Mouse (Mus musculus) ES-E14 (cell line): ENCODE data around the gene Ccdc194. TPM values are rescaled to one million over a fixed set of nuclear protein-coding genes. Genes with fewer than 3 reads are reported as not detected.
"Not testable (repeated sequence)": the region's sequence is repeated elsewhere in the genome, so short reads cannot be mapped to it uniquely, and the experiment has no call there.

Source experiments
- DNase-seq: peaks from one replicate; pipeline ENCODE4 v3.0.0-alpha.2; 2013; ENCODE audit warnings: low read depth, low spot score
- H3K27ac ChIP-seq: 2 replicates; pipeline ENCODE4 v1.5.1; 2012; ENCODE audit warnings: low read depth, mild to moderate bottlenecking, low read length, moderate library complexity, mixed read lengths; ENCODE audit not compliant: poor library complexity, insufficient read depth, severe bottlenecking
- H3K36me3 ChIP-seq: 2 replicates; pipeline ENCODE4 v1.6.1; 2012; ENCODE audit warnings: mild to moderate bottlenecking, low read length, moderate library complexity, mixed read lengths; ENCODE audit not compliant: control insufficient read depth, poor library complexity, insufficient read depth, severe bottlenecking
- H3K4me1 ChIP-seq, 2 experiments: fragments of 150-350 bp in 1 of 2; sonication (generic) in 1 of 2; 2 replicates each; pipeline ENCODE4 v1.6.1; 2012; ENCODE audit warnings: low read length in 2 of 2, mild to moderate bottlenecking in 1 of 2, mixed read lengths in 1 of 2; ENCODE audit not compliant: control insufficient read depth in 2 of 2, insufficient read depth in 2 of 2, poor library complexity in 1 of 2
- H3K4me3 ChIP-seq, 2 experiments: fragments of 150-350 bp in 1 of 2; sonication (generic) in 1 of 2; 2 replicates each; pipeline ENCODE4 v1.5.1; 2012; ENCODE audit warnings: low read length in 2 of 2, low read depth in 1 of 2, mild to moderate bottlenecking in 1 of 2, mixed read lengths in 1 of 2; ENCODE audit not compliant: insufficient read depth in 1 of 2, poor library complexity in 1 of 2, severe bottlenecking in 1 of 2
- H3K9ac ChIP-seq: 2 replicates; pipeline ENCODE4 v1.6.1; 2012; ENCODE audit warnings: low read depth, mild to moderate bottlenecking, low read length, mixed read lengths; ENCODE audit not compliant: poor library complexity, insufficient read depth, severe bottlenecking
- H3K9me3 ChIP-seq: fragments of 150-350 bp; sonication (generic); 2 replicates; pipeline ENCODE4 v1.6.1; 2012; ENCODE audit warnings: low read depth, mild to moderate bottlenecking, low read length; ENCODE audit not compliant: control insufficient read depth, insufficient read depth
- CHD2 ChIP-seq: IDR thresholded peaks from 2 replicates; pipeline ENCODE4 v1.6.1; 2014; ENCODE audit warnings: mild to moderate bottlenecking, low read depth, low read length, inconsistent platforms
- HCFC1 ChIP-seq: IDR thresholded peaks from 2 replicates; pipeline ENCODE4 v1.6.1; 2012; ENCODE audit warnings: low read length, inconsistent platforms, borderline replicate concordance; ENCODE audit not compliant: insufficient read depth
- MAFK ChIP-seq: IDR thresholded peaks from 2 replicates; pipeline ENCODE4 v1.6.1; 2014; ENCODE audit warnings: mild to moderate bottlenecking, low read depth, low read length, inconsistent platforms; ENCODE audit not compliant: insufficient read depth
- ZC3H11A ChIP-seq: IDR thresholded peaks from 2 replicates; pipeline ENCODE4 v1.6.1; 2012; ENCODE audit warnings: low read depth, mild to moderate bottlenecking, inconsistent platforms, low read length, borderline replicate concordance
- ZNF384 ChIP-seq: IDR thresholded peaks from 2 replicates; pipeline ENCODE4 v1.6.1; 2012; ENCODE audit warnings: low read depth, low read length, inconsistent platforms
- in situ Hi-C, 2 experiments: fragments of 600-800 bp; cut with MboI; formaldehyde crosslinking; loops; one replicate each; pipeline ENCODE4 v1.15.1; 2025; ENCODE audit warnings: low sequenced_read_pairs in 2 of 2, inconsistent platforms in 1 of 2; ENCODE audit not compliant: unreplicated experiment in 2 of 2
- total RNA-seq: library from RNA; depleted of rRNA; stranded (reverse); fragments of 300-350 nt; gene quantifications from 2 replicates; pipeline ENCODE4 v1.2.3, GENCODE M21; 2012

The Ccdc194 gene
- total RNA-seq, 1 experiment: 2.6 TPM

- peak within 1 kb of the TSS; percentile 80 to 90 for H3K4me3 ChIP-seq
- DNase-seq: peak; percentile 98
- TF ChIP-seq ZNF384 (no peak), HCFC1 (peak; percentile 94), CHD2 (no peak)
- peaks cover 2 to 7% of the 10 kb centered on the region in 2 experiments; a peak in 2 of 4 replicates for H3K4me1 ChIP-seq
- peak within 1 kb of the TSS; percentile 74 for H3K9ac ChIP-seq
- no peaks in the 10 kb centered on the region for H3K9me3 ChIP-seq
- in situ Hi-C loops: no loop called here
- peak within 1 kb of the TSS; percentile 31; the same call in 1 of the 2 replicates for H3K27ac ChIP-seq
- peaks cover 12% of the 10 kb centered on the region; the same call in 1 of the 2 replicates for H3K36me3 ChIP-seq
Observed at GRCm38 (mm10) chr8:71542632-71543343, 17.3 kb upstream of the Ccdc194 start, which contains the start of gene Mvb12a. Gene Mvb12a (plus strand): TSS chr8:71542922.

- DNase-seq: peak; percentile 95
- peaks cover 11% of the 10 kb centered on the region; the same call in 1 of the 2 replicates for H3K36me3 ChIP-seq
- in situ Hi-C loops: no loop called here
- no peaks in the 10 kb centered on the region for H3K9me3 ChIP-seq
- peaks cover 2 to 19% of the 10 kb centered on the region in 2 experiments; a peak in 3 of 4 replicates for H3K4me1 ChIP-seq
- peak within 1 kb of the TSS; percentile 79 to 96 for H3K4me3 ChIP-seq
- peak within 1 kb of the TSS; percentile 34; the same call in 1 of the 2 replicates for H3K27ac ChIP-seq
- H3K9ac ChIP-seq: peak within 1 kb of the TSS; percentile 74
- TF ChIP-seq HCFC1: no peak
- TF ChIP-seq MAFK: no peak
- TF ChIP-seq ZNF384: no peak
- TF ChIP-seq ZC3H11A: no peak
- no peak for TF ChIP-seq CHD2
Observed at GRCm38 (mm10) chr8:71537028-71537867, 11.7 kb upstream of the Ccdc194 start, which contains the start of gene Bst2. Gene Bst2 (minus strand): TSS chr8:71537456.

GRCm38 (mm10) chr8:71535663-71536062, 10.2 kb upstream of the Ccdc194 start:
- no peak for DNase-seq
- peak overlapping the region in 1 of 2 experiments; percentile 79; a peak in 1 of 4 replicates for H3K4me3 ChIP-seq
- peaks cover 0 to 19% of the 10 kb centered on the region in 2 experiments; a peak in 3 of 4 replicates for H3K4me1 ChIP-seq
- H3K9me3 ChIP-seq: no peaks in the 10 kb centered on the region
- in situ Hi-C loops: no loop called here
- TF ChIP-seq HCFC1: no peak
- no peak for TF ChIP-seq CHD2
- no peak for TF ChIP-seq MAFK
- no peak for TF ChIP-seq ZC3H11A
- no peak for TF ChIP-seq ZNF384
- no peak overlapping the region for H3K9ac ChIP-seq
- H3K36me3 ChIP-seq: peaks cover 11% of the 10 kb centered on the region; the same call in 1 of the 2 replicates
- H3K27ac ChIP-seq: no peak overlapping the region

- in situ Hi-C loops: no loop called here
- Histone ChIP-seq H3K4me1 (peaks cover 2 to 24% of the 10 kb centered on the region in 2 experiments; a peak in 3 of 4 replicates), H3K36me3 (peaks cover 11% of the 10 kb centered on the region; the same call in 1 of the 2 replicates), H3K27ac (no peak overlapping the region), H3K9ac (no peak overlapping the region), H3K9me3 (no peaks in the 10 kb centered on the region), H3K4me3 (no peak overlapping the region)
- TF ChIP-seq ZC3H11A (no peak), HCFC1 (no peak), CHD2 (no peak), ZNF384 (no peak), MAFK (no peak)
- no peak for DNase-seq
Observed at GRCm38 (mm10) chr8:71534263-71534810, 8.8 kb upstream of the Ccdc194 start.

- DNase-seq, H3K9me3 ChIP-seq, in situ Hi-C loops: not testable (repeated sequence)
- Histone ChIP-seq H3K27ac (peak overlapping the region; percentile 76), H3K36me3 (peaks cover 11% of the 10 kb centered on the region; the same call in 1 of the 2 replicates), H3K4me1 (peaks cover 7 to 34% of the 10 kb centered on the region in 2 experiments), H3K4me3 (peak overlapping the region; percentile 3 to 28; a peak in 1 of 4 replicates), H3K9ac (peak overlapping the region; percentile 69)
Observed at GRCm38 (mm10) chr8:71530735-71531467, 5.4 kb upstream of the Ccdc194 start.
